Mouse (Mus musculus) brain, embryonic 14.5 days (tissue): ENCODE measurements around the gene Leng9. TPM values are rescaled to one million over a fixed set of nuclear protein-coding genes. Genes with fewer than 3 reads are reported as not detected.

ENCODE experiments used
- DNase-seq: peaks from one replicate; pipeline ENCODE4 v3.0.0-alpha.2; 2011; ENCODE audit warnings: low read depth
- CTCF ChIP-seq: fragments of 200-500 bp; IDR thresholded peaks from 2 replicates; pipeline ENCODE4 v1.5.1; 2012; ENCODE audit warnings: inconsistent platforms, mild to moderate bottlenecking, moderate library complexity, borderline replicate concordance; ENCODE audit not compliant: insufficient read depth, insufficient read length; ENCODE audit errors: extremely low read depth
- POLR2A ChIP-seq: fragments of 200-500 bp; IDR thresholded peaks from 2 replicates; pipeline ENCODE4 v1.6.1; 2012; ENCODE audit warnings: mild to moderate bottlenecking, inconsistent platforms, borderline replicate concordance; ENCODE audit not compliant: poor library complexity, insufficient read depth, insufficient read length, severe bottlenecking; ENCODE audit errors: extremely low read depth
- polyA plus RNA-seq: library from polyadenylated mRNA; depleted of rRNA; stranded (reverse); fragments of >200 nt; gene quantifications from 2 replicates; pipeline ENCODE4 v1.2.3, GENCODE M21; 2012

Leng9 gene
- polyA plus RNA-seq, 1 experiment: 4.6 TPM

DNA sequence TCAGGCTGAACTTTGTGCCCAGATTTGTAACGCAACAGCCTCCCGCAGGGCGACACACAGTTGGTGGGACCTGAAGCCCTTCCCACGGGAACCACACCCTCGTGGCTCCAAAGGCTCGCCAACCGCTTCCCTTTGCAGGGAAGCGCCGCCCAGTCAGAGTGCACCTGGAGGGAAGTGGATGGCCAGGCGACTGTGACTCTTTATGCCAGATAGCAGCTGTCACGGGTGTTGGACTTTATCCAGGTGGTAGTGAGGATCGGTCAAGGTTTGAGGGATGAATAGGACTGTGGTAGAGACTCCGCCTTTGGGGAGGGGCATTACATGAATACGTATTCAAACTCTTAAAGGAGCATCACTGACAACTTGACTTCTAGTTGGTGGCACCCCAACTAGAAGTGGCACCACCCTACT lies 642 bp upstream of the Leng9 start:
- no peak for TF ChIP-seq CTCF
- TF ChIP-seq POLR2A: no peak
- DNase-seq: peak; percentile 38

DNA sequence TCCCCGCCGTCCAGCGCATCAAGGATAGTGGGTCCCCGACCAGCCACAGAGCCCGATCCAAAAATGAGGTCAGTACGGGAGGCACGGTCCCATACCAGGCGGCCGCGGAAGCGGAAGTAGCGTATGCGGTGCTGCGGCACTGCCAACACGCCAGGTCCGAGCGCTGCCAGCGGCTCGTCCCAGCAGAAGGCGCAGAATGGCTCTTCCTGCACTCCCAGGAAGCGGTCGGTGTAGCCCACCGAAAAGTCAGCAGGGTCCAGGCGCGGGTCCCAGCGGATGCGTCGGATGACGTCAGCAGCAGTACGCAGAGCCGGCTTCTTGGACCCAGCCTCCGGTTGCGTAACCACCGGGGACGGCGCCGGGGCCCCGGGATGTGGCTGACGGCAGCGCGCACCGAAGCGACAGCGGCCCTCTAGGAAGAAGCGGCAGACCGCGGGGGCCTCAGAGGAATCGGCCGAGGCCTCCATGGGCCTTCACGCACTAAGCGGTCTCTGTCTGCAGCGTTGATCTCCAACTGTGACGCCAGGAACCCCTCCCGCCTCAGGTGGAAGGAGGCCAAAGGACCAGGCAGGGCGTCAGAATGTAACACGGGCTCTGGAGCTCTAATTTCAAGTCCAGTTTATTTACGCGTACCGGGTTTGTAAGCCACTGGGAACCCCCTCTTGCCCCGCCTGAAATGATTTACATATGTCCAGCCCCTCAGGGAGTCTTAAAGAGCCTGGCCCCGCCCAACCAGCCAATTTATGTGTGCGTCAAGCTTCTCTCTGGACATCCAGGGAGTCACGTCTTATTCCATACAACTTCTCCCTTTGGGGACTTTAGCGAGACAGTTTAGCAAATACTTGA lies 742 bp downstream of the Leng9 start:
- TF ChIP-seq CTCF (no peak), POLR2A (no peak)
- peak; percentile 84 for DNase-seq

DNA sequence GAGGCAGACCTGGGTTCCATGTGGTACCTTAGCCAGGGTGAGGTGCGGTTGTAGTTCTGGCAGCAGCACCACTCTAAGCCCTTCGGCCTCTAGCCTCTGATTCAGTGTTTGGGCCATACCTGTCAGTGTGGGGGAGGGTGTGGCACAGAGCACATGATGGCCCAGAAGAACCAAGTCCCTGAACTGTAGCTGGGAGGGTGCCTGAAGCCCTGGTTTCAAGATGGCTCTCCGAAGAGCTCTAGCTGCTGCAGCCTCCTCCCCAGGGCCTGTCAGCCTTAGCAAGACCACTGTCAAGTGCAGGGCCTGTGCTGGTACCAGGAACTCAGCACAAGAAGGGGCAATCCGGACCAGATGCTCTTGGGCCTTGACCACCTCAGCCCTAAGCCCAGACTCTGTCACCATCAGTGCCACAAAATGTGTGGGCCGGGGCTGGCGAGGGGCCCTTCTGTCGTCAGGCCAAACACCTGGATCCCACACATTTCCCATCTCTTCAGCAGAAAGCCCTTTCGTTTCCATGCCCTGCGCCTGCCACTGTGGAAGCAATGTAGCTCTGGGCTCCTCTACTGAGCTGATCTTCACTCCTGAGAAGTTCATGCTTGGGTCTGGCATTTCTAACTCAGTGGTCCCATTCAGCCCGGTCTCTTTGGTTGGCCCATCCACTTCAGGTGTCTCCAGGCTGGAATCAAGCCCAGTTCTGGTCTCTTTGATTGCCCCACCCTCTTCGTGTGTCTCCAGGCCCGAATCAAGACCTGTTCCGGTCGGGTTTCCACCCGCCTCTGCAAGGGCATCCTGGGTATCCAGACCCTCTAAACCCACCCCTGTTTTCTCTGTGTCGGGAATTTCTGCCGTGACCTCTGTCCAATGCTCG lies 1.6 kb downstream of the Leng9 start:
- no peak for DNase-seq
- TF ChIP-seq CTCF (no peak), POLR2A (peak; percentile 26; the same call in 1 of the 2 replicates)

DNA sequence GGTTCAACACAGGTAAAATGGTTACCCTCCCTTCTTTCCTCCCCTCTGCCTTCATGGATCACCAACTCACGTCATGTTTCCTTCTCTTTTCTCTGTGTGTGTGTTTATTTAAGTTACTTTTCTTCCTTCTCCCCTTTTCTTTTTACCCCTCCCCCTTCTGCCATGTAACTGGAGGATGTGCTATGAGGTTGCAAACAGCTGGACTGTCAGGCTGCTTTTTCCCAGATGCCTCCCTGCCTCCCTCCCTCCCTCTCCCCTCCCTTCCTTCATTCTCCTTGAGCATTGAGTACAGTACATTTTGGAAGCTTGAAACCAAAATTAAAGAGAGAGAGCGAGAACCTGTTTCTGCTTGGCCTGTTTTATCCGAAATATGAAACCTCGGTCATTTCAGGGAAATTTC lies 2.3 kb downstream of the Leng9 start:
- no peak for DNase-seq
- TF ChIP-seq CTCF: no peak
- no peak for TF ChIP-seq POLR2A

DNA sequence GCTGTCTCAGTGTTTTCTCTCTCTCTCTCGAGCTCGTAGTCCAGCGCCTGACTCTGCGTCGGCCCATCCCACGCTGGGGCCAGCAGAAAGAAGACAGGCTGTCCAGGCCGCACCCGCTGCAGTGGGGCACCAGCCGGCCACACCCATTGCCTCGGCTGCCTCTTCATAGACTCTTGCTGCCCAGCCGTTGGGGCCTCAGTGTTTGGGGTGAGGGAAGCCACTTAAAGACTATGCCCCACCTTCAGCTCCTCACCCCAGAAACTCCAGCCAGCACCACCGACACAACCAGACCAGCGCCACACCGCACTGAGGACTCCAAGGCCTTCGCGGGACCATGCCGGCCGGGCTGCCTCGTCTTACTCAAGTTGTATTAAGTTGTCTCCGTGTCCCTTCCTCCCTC lies 2.8 kb downstream of the Leng9 start:
- TF ChIP-seq CTCF: no peak
- TF ChIP-seq POLR2A: no peak
- DNase-seq: no peak

DNA sequence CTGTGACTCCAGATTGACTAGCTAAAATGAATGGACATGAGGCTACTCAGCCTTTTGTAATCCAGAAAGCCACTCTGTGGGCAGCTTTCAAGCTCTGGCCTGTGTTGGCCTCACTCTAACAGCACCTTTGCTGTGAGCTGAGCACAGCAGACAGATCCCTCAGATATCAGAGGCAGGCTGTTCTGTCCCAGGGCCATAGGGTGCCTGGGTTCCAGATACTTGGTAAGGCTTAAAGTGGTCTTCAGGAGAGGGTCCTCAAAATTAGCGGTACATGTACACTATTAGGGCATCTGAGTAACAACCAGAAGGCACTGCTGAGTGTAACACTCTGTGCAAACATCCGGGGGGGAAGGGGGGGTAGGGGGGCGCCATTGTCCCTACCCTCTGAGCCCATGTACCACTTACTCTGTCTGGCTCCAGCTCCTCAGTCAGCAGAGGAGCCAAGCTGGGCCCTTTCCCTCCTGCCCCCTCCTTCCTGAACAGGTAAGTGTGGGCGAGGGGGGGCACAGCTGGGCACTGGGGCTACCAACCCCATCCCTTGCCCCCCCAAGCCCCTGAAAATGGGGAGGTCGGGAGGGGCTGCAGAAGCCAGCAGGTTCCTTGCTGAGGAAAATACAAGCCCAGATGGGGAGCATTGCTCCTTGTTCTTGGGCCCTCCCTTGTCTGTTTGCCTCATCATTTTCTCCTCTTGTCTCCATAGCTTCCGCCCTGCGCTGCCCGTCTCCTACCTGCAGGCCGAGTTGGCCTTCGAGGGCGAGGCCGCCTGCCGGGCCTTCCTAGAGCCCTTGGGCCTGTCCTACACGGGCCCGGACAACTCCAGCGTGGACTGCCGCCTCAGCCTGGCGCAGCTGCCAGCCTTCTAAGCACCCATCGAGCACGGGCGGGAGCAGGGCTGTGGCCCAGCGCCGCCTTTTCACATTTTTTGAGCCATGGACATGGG lies 3.7 kb downstream of the Leng9 start:
- DNase-seq: no peak

DNA sequence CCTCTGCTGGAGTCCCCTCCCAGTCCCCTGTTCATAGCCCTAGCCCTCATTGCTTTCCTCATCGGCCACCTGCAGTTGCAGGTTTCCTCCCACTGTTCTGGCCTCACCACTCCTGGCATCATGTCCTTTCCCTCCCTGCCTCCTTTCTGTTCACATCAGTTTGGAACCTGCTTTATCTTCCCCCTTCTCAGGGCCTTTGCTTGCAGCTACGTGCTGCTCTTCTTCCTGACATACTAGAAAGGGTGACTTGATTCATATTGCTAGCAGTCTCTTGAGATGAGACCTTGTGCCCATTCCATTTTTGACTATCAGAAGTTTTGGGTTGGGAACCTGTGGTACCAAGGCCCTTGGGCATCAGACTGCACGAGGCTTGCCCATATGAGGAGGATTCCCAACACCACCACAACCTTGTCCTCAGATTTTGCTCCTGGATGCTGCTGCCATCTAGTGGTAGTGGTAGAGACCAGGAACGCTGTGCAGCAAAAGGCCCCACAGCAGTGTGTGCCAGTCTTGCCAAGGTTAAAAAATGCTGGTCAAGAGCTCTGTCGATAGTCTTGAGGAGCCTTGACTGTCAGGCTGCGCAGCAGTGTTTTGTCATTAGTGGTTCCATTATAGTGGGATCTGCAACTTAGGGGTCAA lies 4.5 kb downstream of the Leng9 start:
- TF ChIP-seq CTCF (peak; percentile 74; the same call in 1 of the 2 replicates), POLR2A (no peak)

More for the DNA sequence above, 3.7 kb downstream of the Leng9 start:
- TF ChIP-seq CTCF: no peak
- TF ChIP-seq POLR2A: no peak

DNA sequence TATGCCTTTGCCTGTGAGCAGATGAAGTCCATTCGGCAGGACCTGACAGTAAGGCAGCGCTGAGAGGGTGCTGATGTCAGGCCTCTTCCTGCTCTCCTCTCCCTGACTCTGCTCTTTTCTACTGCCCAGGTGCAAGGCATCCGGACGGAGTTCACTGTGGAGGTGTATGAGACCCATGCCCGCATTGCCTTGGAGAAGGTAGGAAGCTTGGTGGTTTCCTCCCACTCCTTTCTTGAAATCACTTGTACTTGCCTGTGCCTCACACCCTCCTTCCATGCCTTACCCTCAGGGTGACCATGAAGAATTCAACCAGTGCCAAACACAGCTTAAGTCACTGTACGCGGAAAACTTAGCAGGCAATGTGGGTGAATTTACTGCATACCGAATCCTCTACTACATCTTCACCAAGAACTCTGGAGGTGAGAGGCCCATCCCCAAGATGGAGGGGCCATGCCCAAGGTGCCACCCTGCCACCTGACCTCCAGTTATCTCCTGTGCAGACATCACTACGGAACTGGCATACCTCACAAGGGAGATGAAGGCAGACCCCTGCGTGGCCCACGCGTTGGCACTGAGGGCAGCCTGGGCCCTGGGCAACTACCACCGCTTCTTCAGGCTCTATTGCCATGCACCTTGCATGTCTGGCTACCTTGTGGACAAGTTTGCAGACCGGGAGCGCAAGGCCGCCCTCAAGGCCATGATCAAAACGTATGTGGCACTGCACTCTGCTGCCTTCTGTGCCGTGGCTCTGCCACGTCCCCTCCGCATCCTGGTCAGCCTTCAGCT lies 5.2 kb downstream of the Leng9 start:
- TF ChIP-seq CTCF (no peak), POLR2A (no peak)

More for the DNA sequence above, 4.5 kb downstream of the Leng9 start:
- DNase-seq: peak; percentile 51

DNA sequence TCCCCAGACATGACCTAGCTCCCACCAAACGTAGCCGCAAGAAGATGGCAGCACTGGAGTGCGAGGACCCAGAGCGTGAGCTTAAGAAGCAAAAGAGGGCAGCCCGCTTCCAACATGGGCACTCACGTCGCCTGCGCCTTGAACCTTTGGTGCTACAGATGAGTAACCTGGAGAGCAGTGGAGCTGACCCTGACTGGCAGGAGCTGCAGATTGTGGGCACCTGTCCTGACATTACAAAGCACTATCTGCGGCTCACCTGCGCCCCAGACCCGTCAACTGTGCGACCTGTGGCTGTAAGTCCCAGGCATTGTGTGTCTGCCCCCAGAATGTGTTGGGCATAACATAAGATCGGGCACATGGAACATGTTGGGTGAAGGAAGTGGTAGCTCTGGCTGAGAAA lies 6.1 kb downstream of the Leng9 start:
- no peak for DNase-seq
- TF ChIP-seq POLR2A (no peak), CTCF (no peak)

More for the DNA sequence above, 5.2 kb downstream of the Leng9 start:
- DNase-seq: no peak
